Mouse (Mus musculus): ENCODE data around the gene Mbnl2.

- TF ChIP-seq CTCF (IDR thresholded peaks at IDR 0.05; ENCODE audit: low read depth, low read length) (no peak), POLR2A (IDR thresholded peaks at IDR 0.05; ENCODE audit: borderline replicate concordance, low read depth, low read length) (no peak)
These were observed 77.7 kb downstream of the Mbnl2 start for GRCm38 (mm10) chr14:120353211-120353610.
